Mouse (Mus musculus) ES-Bruce4 (cell line): Measurements from ENCODE around the gene Lrrc28. TPM values are rescaled to one million over a fixed set of nuclear protein-coding genes. Genes with fewer than 3 reads are reported as not detected.

Experiments
- H3K27ac ChIP-seq: 2 replicates; pipeline ENCODE4 v1.5.1; 2012; ENCODE audit warnings: low read length, inconsistent platforms; ENCODE audit not compliant: insufficient read depth
- H3K27me3 ChIP-seq: 2 replicates; pipeline ENCODE4 v1.6.1; 2012; ENCODE audit warnings: mild to moderate bottlenecking, low read length, inconsistent platforms; ENCODE audit not compliant: control insufficient read depth, poor library complexity, insufficient read depth, severe bottlenecking
- H3K36me3 ChIP-seq: 2 replicates; pipeline ENCODE4 v1.6.1; 2012; ENCODE audit warnings: inconsistent platforms, mild to moderate bottlenecking, low read length, moderate library complexity; ENCODE audit not compliant: control insufficient read depth, poor library complexity, insufficient read depth, severe bottlenecking
- H3K4me1 ChIP-seq: one replicate; pipeline ENCODE4 v1.8.1; 2011; ENCODE audit warnings: low read length; ENCODE audit not compliant: control insufficient read depth, insufficient read depth
- H3K4me3 ChIP-seq: 2 replicates; pipeline ENCODE4 v1.5.1; 2011; ENCODE audit warnings: low read depth, mild to moderate bottlenecking, low read length
- H3K9ac ChIP-seq: 2 replicates; pipeline ENCODE4 v1.6.1; 2012; ENCODE audit warnings: low read depth, mild to moderate bottlenecking, inconsistent platforms; ENCODE audit not compliant: poor library complexity, severe bottlenecking
- H3K9me3 ChIP-seq: replicated peaks from 2 replicates; pipeline ENCODE4 v1.6.1; 2012; ENCODE audit warnings: mild to moderate bottlenecking, low read length, inconsistent platforms; ENCODE audit not compliant: control insufficient read depth, poor library complexity, insufficient read depth, severe bottlenecking
- CTCF ChIP-seq: IDR thresholded peaks from one replicate; pipeline ENCODE4 v1.8.1; 2011; ENCODE audit warnings: low read depth, low read length
- EP300 ChIP-seq: IDR thresholded peaks from 2 replicates; pipeline ENCODE4 v1.6.1; 2011; ENCODE audit warnings: low read depth, low read length; ENCODE audit not compliant: insufficient read depth
- POLR2A ChIP-seq: IDR thresholded peaks from one replicate; pipeline ENCODE4 v1.8.1; 2011; ENCODE audit warnings: low read length; ENCODE audit not compliant: insufficient read depth
- polyA plus RNA-seq: library from polyadenylated mRNA; stranded (reverse); fragments of >200 nt; gene quantifications from 2 replicates; pipeline ENCODE4 v1.2.4, GENCODE M21; 2011; ENCODE audit warnings: low read depth; ENCODE audit not compliant: missing spikeins, insufficient read depth, insufficient read length

Lrrc28 gene
- 28.4 and 34.5 TPM in 2 replicates for polyA plus RNA-seq

- no peaks in the 10 kb centered on the region for H3K27me3 ChIP-seq
- H3K9ac ChIP-seq = peak within 1 kb of the TSS; percentile 89
- peak within 1 kb of the TSS; percentile 96 for H3K4me3 ChIP-seq
- no peak for TF ChIP-seq CTCF
- TF ChIP-seq POLR2A = peak; percentile 89
- TF ChIP-seq EP300 = no peak
- no peaks in the 10 kb centered on the region for H3K36me3 ChIP-seq
- peak within 1 kb of the TSS; percentile 66; the same call in 1 of the 2 replicates for H3K27ac ChIP-seq
- peaks cover 2% of the 10 kb centered on the region for H3K4me1 ChIP-seq
- H3K9me3 ChIP-seq = no peaks in the 10 kb centered on the region
These were observed at the start of gene Lrrc28 for GRCm38 (mm10) chr7:67644833-67645680. TSS of gene Lrrc28 (minus strand) at chr7:67645268.

- no peak for TF ChIP-seq CTCF
- no peak for TF ChIP-seq EP300
- TF ChIP-seq POLR2A = no peak
- H3K27ac ChIP-seq = no peak overlapping the region
- no peak overlapping the region for H3K4me3 ChIP-seq
- no peaks in the 10 kb centered on the region for H3K4me1 ChIP-seq
- H3K27me3 ChIP-seq = no peaks in the 10 kb centered on the region
- no peak overlapping the region for H3K9ac ChIP-seq
- 0 out of 2 replicates have a peak, but pooled peaks cover 2% of the 10 kb centered on the region for H3K36me3 ChIP-seq
- H3K9me3 ChIP-seq = no peaks in the 10 kb centered on the region
These were observed 47.9 kb upstream of the Lrrc28 start for GRCm38 (mm10) chr7:67692791-67693538.

DNA sequence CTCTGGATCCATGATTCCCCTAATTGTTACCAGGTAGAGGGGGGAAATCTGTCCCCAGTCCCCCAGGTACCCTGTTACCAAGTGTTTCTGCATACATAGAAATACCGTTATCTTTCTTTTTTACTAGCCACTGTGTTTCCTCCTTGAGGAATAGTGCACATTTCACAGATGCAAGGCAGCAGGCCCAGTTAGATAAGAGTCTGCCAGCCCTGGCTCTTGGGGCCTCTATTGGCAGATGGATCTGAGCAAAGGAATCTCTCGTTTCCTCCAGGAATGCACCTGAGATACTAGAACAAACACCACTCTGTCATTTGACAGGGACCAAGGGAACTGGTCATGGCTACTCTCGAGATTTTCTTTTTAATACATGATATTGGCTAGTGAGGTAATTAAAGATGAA, 47.1 kb upstream of the Lrrc28 start:
- Histone ChIP-seq H3K27me3 (no peaks in the 10 kb centered on the region), H3K9me3 (no peaks in the 10 kb centered on the region), H3K27ac (no peak overlapping the region), H3K4me1 (no peaks in the 10 kb centered on the region), H3K9ac (no peak overlapping the region), H3K36me3 (0 out of 2 replicates have a peak, but pooled peaks cover 2% of the 10 kb centered on the region), H3K4me3 (no peak overlapping the region)
- no peak for TF ChIP-seq POLR2A
- TF ChIP-seq CTCF = no peak
- no peak for TF ChIP-seq EP300

- no peaks in the 10 kb centered on the region for H3K27me3 ChIP-seq
- 0 out of 2 replicates have a peak, but pooled peaks cover 2% of the 10 kb centered on the region for H3K36me3 ChIP-seq
- TF ChIP-seq POLR2A = no peak
- TF ChIP-seq CTCF = no peak
- TF ChIP-seq EP300 = no peak
- H3K4me1 ChIP-seq = no peaks in the 10 kb centered on the region
- H3K4me3 ChIP-seq = no peak overlapping the region
- H3K9ac ChIP-seq = no peak overlapping the region
- no peak overlapping the region for H3K27ac ChIP-seq
- no peaks in the 10 kb centered on the region for H3K9me3 ChIP-seq
These were observed 46.0 kb upstream of the Lrrc28 start for GRCm38 (mm10) chr7:67691036-67691435.

GRCm38 (mm10) chr7:67689793-67690192, 44.7 kb upstream of the Lrrc28 start:
- Histone ChIP-seq H3K4me1 (no peaks in the 10 kb centered on the region), H3K9ac (no peak overlapping the region), H3K36me3 (0 out of 2 replicates have a peak, but pooled peaks cover 2% of the 10 kb centered on the region), H3K27ac (no peak overlapping the region), H3K9me3 (no peaks in the 10 kb centered on the region), H3K4me3 (no peak overlapping the region), H3K27me3 (no peaks in the 10 kb centered on the region)
- no peak for TF ChIP-seq CTCF
- TF ChIP-seq POLR2A = no peak
- no peak for TF ChIP-seq EP300

GRCm38 (mm10) chr7:67688281-67688680, 43.2 kb upstream of the Lrrc28 start:
- TF ChIP-seq EP300 (no peak), CTCF (no peak), POLR2A (no peak)
- no peak overlapping the region for H3K4me3 ChIP-seq
- H3K27ac ChIP-seq = no peak overlapping the region

More at GRCm38 (mm10) chr7:67688281-67688680, 43.2 kb upstream of the Lrrc28 start:
- Histone ChIP-seq H3K27me3 (no peaks in the 10 kb centered on the region), H3K9ac (no peak overlapping the region), H3K4me1 (no peaks in the 10 kb centered on the region), H3K36me3 (0 out of 2 replicates have a peak, but pooled peaks cover 2% of the 10 kb centered on the region), H3K9me3 (no peaks in the 10 kb centered on the region)
